Mouse (Mus musculus) MEL (cell line): ENCODE measurements around the gene Sirt3. TPM values are rescaled to one million over a fixed set of nuclear protein-coding genes. Genes with fewer than 3 reads are reported as not detected.

Experiments used
- DNase-seq: peaks from one replicate; pipeline ENCODE4 v3.0.0; 2011; ENCODE audit warnings: low read depth, low spot score
- H3K27ac ChIP-seq: 2 replicates; pipeline ENCODE4 v1.5.1; 2012; ENCODE audit warnings: low read depth, mild to moderate bottlenecking, control low read depth, low read length, moderate library complexity; ENCODE audit not compliant: control insufficient read depth
- H3K27me3 ChIP-seq, 2 experiments: fragments of 150-350 bp in 1 of 2; sonication (generic) in 1 of 2; 2 replicates each; pipeline ENCODE4 v1.6.1; 2012; ENCODE audit warnings: low read length in 2 of 2, mild to moderate bottlenecking in 2 of 2, improper control_type of control experiment in 1 of 2, moderate library complexity in 1 of 2; ENCODE audit not compliant: insufficient read depth in 2 of 2, control insufficient read depth in 1 of 2
- H3K36me3 ChIP-seq, 2 experiments: 2 replicates each; pipeline ENCODE4 v1.6.1; 2012 to 2014; ENCODE audit warnings: low read length in 2 of 2, improper control_type of control experiment in 1 of 2, inconsistent platforms in 1 of 2, mild to moderate bottlenecking in 1 of 2; ENCODE audit not compliant: insufficient read depth in 2 of 2, control insufficient read depth in 1 of 2
- H3K4me1 ChIP-seq, 2 experiments: fragments of 150-350 bp in 1 of 2; sonication (generic) in 1 of 2; 2 replicates each; pipeline ENCODE4 v1.6.1; 2012; ENCODE audit warnings: low read length in 2 of 2, improper control_type of control experiment in 1 of 2, mild to moderate bottlenecking in 1 of 2; ENCODE audit not compliant: insufficient read depth in 2 of 2, control insufficient read depth in 1 of 2
- H3K4me3 ChIP-seq, 2 experiments: fragments of 150-350 bp in 1 of 2; sonication (generic) in 1 of 2; 2 replicates each; pipeline ENCODE4 v1.5.1; 2012; ENCODE audit warnings: low read depth in 2 of 2, low read length in 2 of 2, mild to moderate bottlenecking in 2 of 2, moderate library complexity in 2 of 2, control low read depth in 1 of 2, improper control_type of control experiment in 1 of 2; ENCODE audit not compliant: control insufficient read depth in 1 of 2, insufficient read depth in 1 of 2
- H3K79me2 ChIP-seq: 2 replicates; pipeline ENCODE4 v1.6.1; 2012; ENCODE audit warnings: mild to moderate bottlenecking, low read length, moderate library complexity; ENCODE audit not compliant: control insufficient read depth, poor library complexity, insufficient read depth
- H3K9ac ChIP-seq: 2 replicates; pipeline ENCODE4 v1.6.1; 2012; ENCODE audit warnings: low read depth, mild to moderate bottlenecking, control low read depth, low read length, moderate library complexity; ENCODE audit not compliant: control insufficient read depth, poor library complexity, severe bottlenecking
- H3K9me3 ChIP-seq: fragments of 150-350 bp; sonication (generic); replicated peaks from 2 replicates; pipeline ENCODE4 v1.6.1; 2012; ENCODE audit warnings: mild to moderate bottlenecking, low read length, improper control_type of control experiment, moderate library complexity; ENCODE audit not compliant: insufficient read depth
- CHD2 ChIP-seq: IDR thresholded peaks from 2 replicates; pipeline ENCODE4 v1.6.1; 2011; ENCODE audit warnings: low read length, improper control_type of control experiment
- E2F4 ChIP-seq: IDR thresholded peaks from 2 replicates; pipeline ENCODE4 v1.6.1; 2011; ENCODE audit warnings: low read depth, low read length, improper control_type of control experiment, borderline replicate concordance
- ELF1 ChIP-seq: IDR thresholded peaks from 2 replicates; pipeline ENCODE4 v1.6.1; 2014; ENCODE audit warnings: low read depth, mild to moderate bottlenecking, inconsistent platforms, low read length, improper control_type of control experiment, moderate library complexity
- ETS1 ChIP-seq: IDR thresholded peaks from 2 replicates; pipeline ENCODE4 v1.6.1; 2012; ENCODE audit warnings: low read depth, mild to moderate bottlenecking, inconsistent platforms, low read length, improper control_type of control experiment, moderate library complexity
- GABPA ChIP-seq: IDR thresholded peaks from 2 replicates; pipeline ENCODE4 v1.6.1; 2012; ENCODE audit warnings: low read depth, mild to moderate bottlenecking, inconsistent platforms, low read length, improper control_type of control experiment, moderate library complexity
- GATA1 ChIP-seq: IDR thresholded peaks from 2 replicates; pipeline ENCODE4 v1.6.1; 2011; ENCODE audit warnings: low read depth, low read length, improper control_type of control experiment
- HCFC1 ChIP-seq: IDR thresholded peaks from 2 replicates; pipeline ENCODE4 v1.6.1; 2012; ENCODE audit warnings: low read depth, mild to moderate bottlenecking, inconsistent platforms, low read length, improper control_type of control experiment, moderate library complexity
- JUND ChIP-seq: IDR thresholded peaks from 2 replicates; pipeline ENCODE4 v1.6.1; 2011; ENCODE audit warnings: low read depth, mild to moderate bottlenecking, improper control_type of control experiment, low read length
- KAT2A ChIP-seq: conservative IDR thresholded peaks from 2 replicates; pipeline ENCODE4 v1.6.1; 2012; ENCODE audit warnings: low read depth, low read length, improper control_type of control experiment, inconsistent platforms
- MAX ChIP-seq: IDR thresholded peaks from 2 replicates; pipeline ENCODE4 v1.6.1; 2011; ENCODE audit warnings: low read length, improper control_type of control experiment
- MAZ ChIP-seq: IDR thresholded peaks from 2 replicates; pipeline ENCODE4 v1.6.1; 2012; ENCODE audit warnings: low read depth, mild to moderate bottlenecking, inconsistent platforms, low read length, improper control_type of control experiment
- MXI1 ChIP-seq: IDR thresholded peaks from 2 replicates; pipeline ENCODE4 v1.6.1; 2011; ENCODE audit warnings: mild to moderate bottlenecking, low read depth, low read length, improper control_type of control experiment
- MYB ChIP-seq: IDR thresholded peaks from 2 replicates; pipeline ENCODE4 v1.6.1; 2011; ENCODE audit warnings: mild to moderate bottlenecking, low read depth, low read length, improper control_type of control experiment
- NRF1 ChIP-seq: IDR thresholded peaks from 2 replicates; pipeline ENCODE4 v1.6.1; 2014; ENCODE audit warnings: low read depth, mild to moderate bottlenecking, inconsistent platforms, low read length, improper control_type of control experiment, moderate library complexity; ENCODE audit not compliant: poor library complexity, insufficient read depth, severe bottlenecking
- POLR2AphosphoS2 ChIP-seq: IDR thresholded peaks from 2 replicates; pipeline ENCODE4 v1.6.1; 2011; ENCODE audit warnings: low read length, improper control_type of control experiment
- RAD21 ChIP-seq: IDR thresholded peaks from 2 replicates; pipeline ENCODE4 v1.6.1; 2011; ENCODE audit warnings: mild to moderate bottlenecking, low read depth, low read length, improper control_type of control experiment
- SMC3 ChIP-seq: IDR thresholded peaks from 2 replicates; pipeline ENCODE4 v1.6.1; 2011; ENCODE audit warnings: low read depth, low read length, improper control_type of control experiment
- TAL1 ChIP-seq: IDR thresholded peaks from 2 replicates; pipeline ENCODE4 v1.6.1; 2012; ENCODE audit warnings: mild to moderate bottlenecking, inconsistent platforms, low read length, moderate library complexity, mixed read lengths
- TBP ChIP-seq: IDR thresholded peaks from 2 replicates; pipeline ENCODE4 v1.8.0; 2011; ENCODE audit warnings: low read depth, low read length, improper control_type of control experiment
- UBTF ChIP-seq: IDR thresholded peaks from 2 replicates; pipeline ENCODE4 v1.6.1; 2012; ENCODE audit warnings: low read depth, mild to moderate bottlenecking, inconsistent platforms, low read length, improper control_type of control experiment, moderate library complexity, borderline replicate concordance; ENCODE audit not compliant: insufficient read depth
- USF1 ChIP-seq: IDR thresholded peaks from 2 replicates; pipeline ENCODE4 v1.6.1; 2014; ENCODE audit warnings: low read depth, mild to moderate bottlenecking, inconsistent platforms, low read length, improper control_type of control experiment, moderate library complexity
- USF2 ChIP-seq, 2 experiments: IDR thresholded peaks; 2 replicates each; pipeline ENCODE4 v1.6.1; 2011 to 2012; ENCODE audit warnings: improper control_type of control experiment in 2 of 2, low read length in 2 of 2, borderline replicate concordance in 1 of 2, inconsistent platforms in 1 of 2, low read depth in 1 of 2, mild to moderate bottlenecking in 1 of 2; ENCODE audit not compliant: insufficient read depth in 1 of 2
- ZC3H11A ChIP-seq: IDR thresholded peaks from 2 replicates; pipeline ENCODE4 v1.6.1; 2012; ENCODE audit warnings: low read depth, mild to moderate bottlenecking, inconsistent platforms, low read length, improper control_type of control experiment
- ZKSCAN1 ChIP-seq: IDR thresholded peaks from 2 replicates; pipeline ENCODE4 v1.6.1; 2012; ENCODE audit warnings: low read depth, mild to moderate bottlenecking, inconsistent platforms, low read length, improper control_type of control experiment, moderate library complexity
- ZNF384 ChIP-seq: IDR thresholded peaks from 2 replicates; pipeline ENCODE4 v1.6.1; 2012; ENCODE audit warnings: low read depth, mild to moderate bottlenecking, inconsistent platforms, low read length, improper control_type of control experiment
- polyA plus RNA-seq, 2 experiments: library from polyadenylated mRNA; stranded (reverse) in 1 of 2; unstranded in 1 of 2; fragments of >175 nt in 1 of 2; fragments of >200 nt in 1 of 2; gene quantifications; 2 replicates each; pipeline versions ENCODE4 v1.2.1 to v1.2.4; 2012; ENCODE audit warnings: low replicate concordance in 2 of 2, low read depth in 1 of 2; ENCODE audit not compliant: insufficient read length in 2 of 2, insufficient read depth in 1 of 2, missing spikeins in 1 of 2
- total RNA-seq: library from RNA; depleted of rRNA; stranded (reverse); fragments of 300-350 nt; gene quantifications from 2 replicates; pipeline ENCODE4 v1.2.3, GENCODE M21; 2012

The Sirt3 gene
- total and polyA plus RNA-seq, 3 experiments: 16.1 to 19.5 TPM; not detected in 1

GRCm38 (mm10) chr7:140879355-140879754 is 2.8 kb downstream of the Sirt3 start:
- Histone ChIP-seq H3K9ac (no peak overlapping the region), H3K27ac (no peak overlapping the region), H3K27me3 (no peaks in the 10 kb centered on the region), H3K4me1 (peaks cover 0 to 14% of the 10 kb centered on the region in 2 experiments; a peak in 3 of 4 replicates), H3K9me3 (no peaks in the 10 kb centered on the region)
- no peak for DNase-seq
- TF ChIP-seq JUND: no peak
- TF ChIP-seq MXI1: no peak
- TF ChIP-seq POLR2AphosphoS2: no peak
- no peak for TF ChIP-seq GATA1
- no peak for TF ChIP-seq TBP
- TF ChIP-seq ELF1: no peak
- no peak for TF ChIP-seq USF1
- no peak for TF ChIP-seq E2F4
- no peak for TF ChIP-seq HCFC1
- TF ChIP-seq UBTF: no peak
- TF ChIP-seq NRF1: no peak
- TF ChIP-seq GABPA: no peak
- TF ChIP-seq KAT2A: no peak
- no peak for TF ChIP-seq USF2 (IDR thresholded peaks at IDR 0.05; ENCODE audit: borderline replicate concordance in 1 of 2, insufficient read depth in 1 of 2, low read depth in 1 of 2, low read length in 2 of 2)
- TF ChIP-seq, all 39 proteins: peak for 0
- Histone ChIP-seq H3K4me3 (no peak overlapping the region), H3K79me2 (peaks cover 15% of the 10 kb centered on the region), H3K36me3 (peaks cover 0 to 18% of the 10 kb centered on the region in 2 experiments; a peak in 2 of 4 replicates)

DNA sequence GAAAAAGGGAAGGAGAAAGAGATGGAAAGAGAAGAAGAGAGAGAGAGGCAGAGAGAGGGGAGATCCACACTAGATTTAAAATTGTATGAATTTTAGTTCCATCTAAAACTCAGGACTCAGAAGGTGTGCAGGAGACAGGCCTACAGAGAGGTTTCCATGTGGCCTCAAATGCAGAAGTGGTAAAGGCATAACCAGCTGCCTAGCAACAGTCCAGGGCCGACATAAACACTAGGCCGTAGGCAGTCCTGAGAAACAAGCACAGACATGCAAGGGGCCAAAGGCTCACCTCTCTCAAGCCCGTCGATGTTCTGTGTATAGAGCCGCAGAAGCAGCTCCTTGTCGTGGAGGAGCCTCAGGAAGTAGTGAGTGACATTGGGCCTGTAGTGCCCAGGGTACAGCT is 4.7 kb downstream of the Sirt3 start:
- no peak overlapping the region for H3K27ac ChIP-seq

More for the DNA sequence above, 4.7 kb downstream of the Sirt3 start:
- H3K36me3 ChIP-seq: peaks cover 0 to 11% of the 10 kb centered on the region in 2 experiments; a peak in 2 of 4 replicates
- no peak for DNase-seq
- no peaks in the 10 kb centered on the region for H3K9me3 ChIP-seq
- no peak overlapping the region for H3K9ac ChIP-seq
- no peak overlapping the region for H3K4me3 ChIP-seq
- TF ChIP-seq CHD2: no peak
- TF ChIP-seq USF2 (IDR thresholded peaks at IDR 0.05; ENCODE audit: borderline replicate concordance in 1 of 2, insufficient read depth in 1 of 2, low read depth in 1 of 2, low read length in 2 of 2): no peak
- TF ChIP-seq SMC3: no peak
- TF ChIP-seq ETS1: no peak
- TF ChIP-seq TAL1: no peak
- TF ChIP-seq MAX: no peak
- TF ChIP-seq MYB: no peak
- TF ChIP-seq GABPA: no peak
- no peak for TF ChIP-seq NRF1
- TF ChIP-seq RAD21: no peak
- no peak for TF ChIP-seq ZKSCAN1
- TF ChIP-seq ZNF384: no peak
- no peak for TF ChIP-seq POLR2AphosphoS2
- no peak for TF ChIP-seq MAZ
- TF ChIP-seq E2F4: no peak
- no peak for TF ChIP-seq MXI1
- TF ChIP-seq ZC3H11A: no peak
- no peak for TF ChIP-seq TBP
- peaks cover 0 to 10% of the 10 kb centered on the region in 2 experiments; a peak in 2 of 4 replicates for H3K4me1 ChIP-seq
- H3K79me2 ChIP-seq: peaks cover 4% of the 10 kb centered on the region
- no peaks in the 10 kb centered on the region for H3K27me3 ChIP-seq
